Mouse (Mus musculus) ES-Bruce4 (cell line): ENCODE measurements around the gene Gmppb. TPM values are rescaled to one million over a fixed set of nuclear protein-coding genes. Genes with fewer than 3 reads are reported as not detected.

Experiments
- H3K27ac ChIP-seq: 2 replicates; pipeline ENCODE4 v1.5.1; 2012; ENCODE audit warnings: low read length, inconsistent platforms; ENCODE audit not compliant: insufficient read depth
- H3K27me3 ChIP-seq: 2 replicates; pipeline ENCODE4 v1.6.1; 2012; ENCODE audit warnings: mild to moderate bottlenecking, low read length, inconsistent platforms; ENCODE audit not compliant: control insufficient read depth, poor library complexity, insufficient read depth, severe bottlenecking
- H3K36me3 ChIP-seq: 2 replicates; pipeline ENCODE4 v1.6.1; 2012; ENCODE audit warnings: inconsistent platforms, mild to moderate bottlenecking, low read length, moderate library complexity; ENCODE audit not compliant: control insufficient read depth, poor library complexity, insufficient read depth, severe bottlenecking
- H3K4me1 ChIP-seq: one replicate; pipeline ENCODE4 v1.8.1; 2011; ENCODE audit warnings: low read length; ENCODE audit not compliant: control insufficient read depth, insufficient read depth
- H3K4me3 ChIP-seq: 2 replicates; pipeline ENCODE4 v1.5.1; 2011; ENCODE audit warnings: low read depth, mild to moderate bottlenecking, low read length
- H3K9ac ChIP-seq: 2 replicates; pipeline ENCODE4 v1.6.1; 2012; ENCODE audit warnings: low read depth, mild to moderate bottlenecking, inconsistent platforms; ENCODE audit not compliant: poor library complexity, severe bottlenecking
- H3K9me3 ChIP-seq: replicated peaks from 2 replicates; pipeline ENCODE4 v1.6.1; 2012; ENCODE audit warnings: mild to moderate bottlenecking, low read length, inconsistent platforms; ENCODE audit not compliant: control insufficient read depth, poor library complexity, insufficient read depth, severe bottlenecking
- CTCF ChIP-seq: IDR thresholded peaks from one replicate; pipeline ENCODE4 v1.8.1; 2011; ENCODE audit warnings: low read depth, low read length
- EP300 ChIP-seq: IDR thresholded peaks from 2 replicates; pipeline ENCODE4 v1.6.1; 2011; ENCODE audit warnings: low read depth, low read length; ENCODE audit not compliant: insufficient read depth
- POLR2A ChIP-seq: IDR thresholded peaks from one replicate; pipeline ENCODE4 v1.8.1; 2011; ENCODE audit warnings: low read length; ENCODE audit not compliant: insufficient read depth
- polyA plus RNA-seq: library from polyadenylated mRNA; stranded (reverse); fragments of >200 nt; gene quantifications from 2 replicates; pipeline ENCODE4 v1.2.4, GENCODE M21; 2011; ENCODE audit warnings: low read depth; ENCODE audit not compliant: missing spikeins, insufficient read depth, insufficient read length

Gene Gmppb
- polyA plus RNA-seq, 1 experiment, result 10.2 TPM

DNA sequence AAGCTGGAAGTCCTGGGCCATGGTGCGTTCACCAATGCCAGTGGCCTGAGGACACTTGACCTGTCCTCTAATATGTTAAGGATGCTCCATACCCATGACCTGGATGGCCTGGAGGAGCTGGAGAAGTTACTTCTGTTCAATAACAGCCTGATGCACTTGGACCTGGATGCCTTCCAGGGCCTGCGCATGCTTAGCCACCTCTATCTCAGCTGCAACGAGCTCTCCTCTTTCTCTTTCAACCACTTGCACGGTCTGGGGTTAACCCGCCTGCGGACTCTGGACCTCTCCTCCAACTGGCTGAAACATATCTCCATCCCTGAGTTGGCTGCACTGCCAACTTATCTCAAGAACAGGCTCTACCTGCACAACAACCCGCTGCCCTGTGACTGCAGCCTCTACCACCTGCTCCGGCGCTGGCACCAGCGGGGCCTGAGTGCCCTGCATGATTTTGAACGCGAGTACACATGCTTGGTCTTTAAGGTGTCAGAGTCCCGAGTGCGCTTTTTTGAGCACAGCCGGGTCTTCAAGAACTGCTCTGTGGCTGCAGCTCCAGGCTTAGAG, 4.7 kb downstream of the Gmppb start:
- no peaks in the 10 kb centered on the region for H3K4me1 ChIP-seq
- peak overlapping the region; percentile 15 for H3K4me3 ChIP-seq
- H3K9ac ChIP-seq, result 0 out of 2 replicates have a peak overlapping the region, but pooled peaks have one; percentile 6
- H3K36me3 ChIP-seq, result 0 out of 2 replicates have a peak, but pooled peaks cover 3% of the 10 kb centered on the region
- TF ChIP-seq CTCF, result no peak
- no peak for TF ChIP-seq EP300
- TF ChIP-seq POLR2A, result no peak
- H3K27me3 ChIP-seq, result no peaks in the 10 kb centered on the region
- no peak overlapping the region for H3K27ac ChIP-seq
- H3K9me3 ChIP-seq, result no peaks in the 10 kb centered on the region

DNA sequence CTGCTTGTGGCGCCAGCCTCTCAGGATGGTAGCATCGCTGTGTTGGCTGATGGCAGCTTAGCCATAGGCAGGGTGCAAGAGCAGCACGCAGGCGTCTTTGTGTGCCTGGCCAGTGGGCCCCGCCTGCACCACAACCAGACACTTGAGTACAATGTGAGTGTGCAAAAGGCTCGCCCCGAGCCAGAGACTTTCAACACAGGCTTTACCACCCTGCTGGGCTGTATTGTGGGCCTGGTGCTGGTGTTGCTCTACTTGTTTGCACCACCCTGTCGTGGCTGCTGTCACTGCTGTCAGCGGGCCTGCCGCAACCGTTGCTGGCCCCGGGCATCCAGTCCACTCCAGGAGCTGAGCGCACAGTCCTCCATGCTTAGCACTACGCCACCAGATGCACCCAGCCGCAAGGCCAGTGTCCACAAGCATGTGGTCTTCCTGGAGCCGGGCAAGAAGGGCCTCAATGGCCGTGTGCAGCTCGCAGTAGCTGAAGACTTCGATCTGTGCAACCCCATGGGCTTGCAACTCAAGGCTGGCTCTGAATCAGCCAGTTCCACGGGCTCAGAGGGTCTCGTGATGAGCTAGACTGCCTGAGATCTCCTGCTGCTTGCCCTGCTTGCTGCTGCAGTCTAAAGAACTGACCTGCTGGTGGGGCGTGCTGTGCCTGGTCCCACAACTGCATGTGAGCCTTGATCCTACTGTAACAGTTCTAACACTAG, 5.4 kb downstream of the Gmppb start:
- no peaks in the 10 kb centered on the region for H3K4me1 ChIP-seq
- no peak overlapping the region for H3K27ac ChIP-seq
- H3K27me3 ChIP-seq, result no peaks in the 10 kb centered on the region
- H3K9me3 ChIP-seq, result no peaks in the 10 kb centered on the region
- peak overlapping the region; percentile 15 for H3K4me3 ChIP-seq
- TF ChIP-seq EP300, result no peak
- TF ChIP-seq POLR2A, result no peak
- TF ChIP-seq CTCF, result no peak
- H3K36me3 ChIP-seq, result 0 out of 2 replicates have a peak, but pooled peaks cover 3% of the 10 kb centered on the region
- H3K9ac ChIP-seq, result 0 out of 2 replicates have a peak overlapping the region, but pooled peaks have one; percentile 6

DNA sequence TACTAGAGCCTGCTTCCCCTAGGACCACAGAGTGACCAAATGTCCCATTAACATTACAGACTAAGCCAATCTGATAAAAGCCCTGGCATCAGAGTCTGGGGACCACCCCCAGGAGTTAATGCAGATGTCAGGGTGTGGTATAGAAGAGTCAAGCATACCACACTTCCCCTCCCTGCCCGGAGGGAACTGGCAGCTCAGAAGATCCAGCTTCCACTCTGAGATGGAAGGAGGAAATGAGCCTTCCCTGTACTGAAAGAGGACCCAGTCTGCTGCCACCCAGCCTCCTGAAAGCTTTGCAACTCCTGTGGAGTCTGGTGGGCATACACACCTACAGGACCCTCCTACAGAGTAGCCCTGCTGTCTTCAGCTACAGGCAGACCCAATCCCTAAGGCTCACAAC, 6.0 kb downstream of the Gmppb start:
- H3K36me3 ChIP-seq, result 0 out of 2 replicates have a peak, but pooled peaks cover 3% of the 10 kb centered on the region
- TF ChIP-seq POLR2A, result no peak
- no peak for TF ChIP-seq EP300
- no peak for TF ChIP-seq CTCF
- H3K9ac ChIP-seq, result no peak overlapping the region

DNA sequence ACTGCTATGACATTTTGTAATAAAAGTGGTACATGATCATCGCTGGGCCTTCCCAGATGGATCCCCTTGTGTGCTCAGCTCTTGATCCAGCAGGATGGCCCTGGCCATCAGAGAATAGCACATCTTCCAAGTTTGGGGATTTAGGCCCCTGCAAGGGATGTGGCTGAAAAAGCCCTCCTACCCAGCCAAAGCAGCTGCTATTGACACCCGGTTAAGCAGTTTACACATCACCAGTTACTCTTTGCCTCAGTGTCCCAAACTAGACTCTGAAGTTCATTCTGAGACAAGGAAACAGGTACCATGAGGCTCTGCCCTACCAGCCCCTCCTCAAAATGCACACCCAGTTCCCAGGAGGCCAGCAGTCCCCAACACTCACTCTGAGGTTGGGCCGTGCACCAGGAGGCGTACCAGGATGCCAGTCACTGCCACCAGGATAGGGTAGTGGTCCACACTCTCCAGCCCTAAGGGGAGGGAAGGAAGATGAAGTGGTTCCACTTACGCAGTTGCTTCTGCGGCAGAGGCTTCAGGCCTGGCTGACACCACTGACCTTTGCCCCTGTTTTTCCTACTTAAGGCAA, 6.7 kb downstream of the Gmppb start:
- H3K9ac ChIP-seq, result no peak overlapping the region
- H3K27ac ChIP-seq, result no peak overlapping the region
- 0 out of 2 replicates have a peak, but pooled peaks cover 3% of the 10 kb centered on the region for H3K36me3 ChIP-seq
- H3K9me3 ChIP-seq, result no peaks in the 10 kb centered on the region
- no peaks in the 10 kb centered on the region for H3K4me1 ChIP-seq
- no peaks in the 10 kb centered on the region for H3K27me3 ChIP-seq
- H3K4me3 ChIP-seq, result no peak overlapping the region
- TF ChIP-seq EP300, result no peak

More for the DNA sequence above, 6.0 kb downstream of the Gmppb start:
- Histone ChIP-seq H3K9me3 (no peaks in the 10 kb centered on the region), H3K4me3 (no peak overlapping the region), H3K27me3 (no peaks in the 10 kb centered on the region), H3K27ac (no peak overlapping the region), H3K4me1 (no peaks in the 10 kb centered on the region)

DNA sequence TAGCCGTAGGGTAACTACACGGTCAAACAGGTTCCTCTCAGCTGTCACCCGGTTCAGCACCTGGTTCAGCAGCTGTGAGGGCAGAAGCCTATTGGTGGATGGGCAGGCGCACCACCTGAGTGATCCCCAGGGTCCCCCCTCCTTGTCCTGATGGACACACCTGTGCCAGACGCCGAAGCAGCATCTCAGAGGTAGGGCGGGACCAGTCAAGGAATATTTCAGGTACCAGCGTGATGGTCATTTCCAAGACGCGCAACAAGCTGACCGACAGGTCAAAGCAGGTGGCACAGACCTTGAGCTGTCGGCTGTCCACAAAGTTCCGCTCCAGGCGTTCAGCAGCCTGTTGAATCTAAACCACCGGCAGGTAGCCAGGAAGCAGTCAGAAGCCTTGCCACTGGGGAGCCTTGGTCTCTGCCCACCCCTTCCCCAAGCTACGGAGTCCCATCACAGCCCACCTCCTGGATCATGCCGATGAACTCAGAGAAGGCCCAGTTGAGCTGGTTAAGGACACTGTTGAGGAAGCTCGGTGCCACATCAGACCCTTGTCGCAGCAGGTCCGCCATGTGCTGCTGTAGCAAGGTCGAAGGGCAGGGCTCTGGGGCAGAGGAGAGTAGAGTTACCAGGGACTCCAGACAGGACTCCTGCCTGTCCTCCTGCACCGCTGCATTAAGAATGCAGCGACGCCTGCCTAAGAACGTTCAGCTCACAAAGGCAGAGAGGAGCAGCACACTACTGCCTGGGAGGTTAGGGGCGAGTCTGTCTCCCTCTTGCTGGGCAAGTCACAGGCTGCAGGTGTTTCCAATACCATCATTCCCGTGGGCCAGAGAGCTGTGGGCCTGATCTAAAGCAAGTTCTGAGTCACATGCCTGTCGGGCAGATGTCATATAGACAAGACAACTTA, 7.6 kb downstream of the Gmppb start:
- H3K4me3 ChIP-seq, result 0 out of 2 replicates have a peak overlapping the region, but pooled peaks have one; percentile 9
- no peak overlapping the region for H3K27ac ChIP-seq
- 0 out of 2 replicates have a peak, but pooled peaks cover under 1% of the 10 kb centered on the region for H3K36me3 ChIP-seq
- no peaks in the 10 kb centered on the region for H3K4me1 ChIP-seq
- TF ChIP-seq POLR2A (no peak), CTCF (no peak), EP300 (no peak)
- no peak overlapping the region for H3K9ac ChIP-seq
- no peaks in the 10 kb centered on the region for H3K9me3 ChIP-seq
- no peaks in the 10 kb centered on the region for H3K27me3 ChIP-seq
